ENCODE assay signal across 8 mouse cellular contexts in genomic region chr11:97041022-97041899, GRCm38 (mm10). TPM values are rescaled to one million over a fixed set of nuclear protein-coding genes. Genes with fewer than 3 reads are reported as not detected.
A peak's percentile ranks its signal among the peaks of the same experiment; 100 is the strongest.
DNase-seq lines count a peak whose midpoint lies in the region; ATAC-seq and TF ChIP-seq lines count a peak whose summit lies in the region.

Gene Lrrc46 (minus strand): TSS chr11:97041407.
Gene Mrpl10 (plus strand): TSS chr11:97041560.

- no peaks in the 10 kb centered on the region for H3K9me3 ChIP-seq in hindbrain, embryonic 11.5 days (ENCODE audit: control insufficient read depth, low read length)
- H3K9me3 ChIP-seq in lung, postnatal 0 days (ENCODE audit: low read length), result no peaks in the 10 kb centered on the region

- peak within 1 kb of the TSS; percentile 86 for H3K9ac ChIP-seq in hindbrain, embryonic 11.5 days (ENCODE audit: low read depth, low read length)
- peak within 1 kb of the TSS; percentile 64 for H3K9ac ChIP-seq in lung, postnatal 0 days (replicated peaks; ENCODE audit: low read depth)

- H3K4me1 ChIP-seq in hindbrain, embryonic 11.5 days (replicated peaks; ENCODE audit: control insufficient read depth, insufficient read depth, low read length), result no peaks in the 10 kb centered on the region; the same call in 1 of the 2 replicates
- H3K4me1 ChIP-seq in lung, postnatal 0 days (ENCODE audit: insufficient read depth, low read depth, low read length), result no peaks in the 10 kb centered on the region

- 0 out of 2 replicates have a peak, but pooled peaks have one; percentile 9 for TF ChIP-seq CTCF in lung, postnatal 0 days (IDR thresholded peaks at IDR 0.05)

- 0 out of 2 replicates have a peak, but pooled peaks have one; percentile 14 for TF ChIP-seq EP300 in lung, postnatal 0 days (IDR thresholded peaks at IDR 0.05)

- peak; percentile 97 for DNase-seq in NIH3T3 (ENCODE audit: low read depth)
- DNase-seq in cerebellum, adult 9-11 months, result peak; percentile 89
- peak; percentile 66 to 88 for DNase-seq in frontal cortex, adult 2 months (ENCODE audit: extremely low spot score in 1 of 2, low spot score in 1 of 2)
- DNase-seq in hindbrain, embryonic 11.5 days (ENCODE audit: low spot score), result peak; percentile 99
- peak; percentile 84 for DNase-seq in layer of hippocampus, adult 9-11 months
- DNase-seq in lung, postnatal 0 days (ENCODE audit: low spot score), result peak; percentile 96
- DNase-seq in ovary, postnatal 10 days (ENCODE audit: low spot score), result peak; percentile 62
- DNase-seq in thymus, postnatal 0 days (ENCODE audit: low spot score), result peak; percentile 96

- no peaks in the 10 kb centered on the region for H3K27me3 ChIP-seq in hindbrain, embryonic 11.5 days (ENCODE audit: control insufficient read depth, insufficient read depth, low read length)
- no peaks in the 10 kb centered on the region for H3K27me3 ChIP-seq in lung, postnatal 0 days (replicated peaks; ENCODE audit: insufficient read depth, low read length)

- WGBS in hindbrain, embryonic 11.5 days, result 1% methylated on average over 48 of the region's 48 CpGs
- WGBS in lung, postnatal 0 days, result 3% methylated on average over 48 of the region's 48 CpGs

- ATAC-seq in hindbrain, embryonic 11.5 days (ENCODE audit: low FRiP score), result peak; percentile 91
- ATAC-seq in lung, postnatal 0 days, result peak; percentile 94

- H3K4me3 ChIP-seq in hindbrain, embryonic 11.5 days (ENCODE audit: low read depth, low read length), result peak within 1 kb of the TSS; percentile 83
- H3K4me3 ChIP-seq in lung, postnatal 0 days (ENCODE audit: low read depth, low read length), result peak within 1 kb of the TSS; percentile 66

- H3K36me3 ChIP-seq in hindbrain, embryonic 11.5 days (ENCODE audit: control insufficient read depth, insufficient read depth, low read length), result no peaks in the 10 kb centered on the region
- H3K36me3 ChIP-seq in lung, postnatal 0 days (ENCODE audit: insufficient read depth, low read length), result no peaks in the 10 kb centered on the region

- peak within 1 kb of the TSS; percentile 70 for H3K27ac ChIP-seq in hindbrain, embryonic 11.5 days (ENCODE audit: low read depth, low read length)
- peak within 1 kb of the TSS; percentile 66; the same call in 1 of the 2 replicates for H3K27ac ChIP-seq in lung, postnatal 0 days (ENCODE audit: low read length)

- peak within 1 kb of the TSS; percentile 63 for H3K4me2 ChIP-seq in hindbrain, embryonic 11.5 days (replicated peaks; ENCODE audit: low read depth, low read length)
- peak within 1 kb of the TSS; percentile 66 for H3K4me2 ChIP-seq in lung, postnatal 0 days (replicated peaks; ENCODE audit: low read depth, low read length)

RNA-seq across cellular contexts. Expression of gene Lrrc46, which starts in this region (rescaled TPM):
- 0.82 TPM in 2 replicates for polyA plus RNA-seq in frontal cortex, adult 2 months (2012; rRNA removed)
- polyA plus RNA-seq in hindbrain, embryonic 11.5 days (2014; fragmentation: Nextera tagmentation; extraction: Ambion mirVana), result 5.3 and 7.0 TPM in 2 replicates
- polyA plus RNA-seq in lung, postnatal 0 days (2015; fragmentation: Nextera tagmentation; extraction: Ambion mirVana), result 7.5 and 9.8 TPM in 2 replicates
- 0.83 and 0.86 TPM in 2 replicates for polyA plus RNA-seq in thymus, postnatal 0 days (2015; fragmentation: Nextera tagmentation; extraction: Ambion mirVana)

RNA-seq across cellular contexts. Expression of gene Mrpl10, which starts in this region (rescaled TPM):
- polyA plus RNA-seq in frontal cortex, adult 2 months (2012; rRNA removed), result 60.2 and 66.3 TPM in 2 replicates
- 79.4 and 80.3 TPM in 2 replicates for polyA plus RNA-seq in hindbrain, embryonic 11.5 days (2014; fragmentation: Nextera tagmentation; extraction: Ambion mirVana)
- polyA plus RNA-seq in lung, postnatal 0 days (2015; fragmentation: Nextera tagmentation; extraction: Ambion mirVana), result 50.8 and 53.5 TPM in 2 replicates
- polyA plus RNA-seq in thymus, postnatal 0 days (2015; fragmentation: Nextera tagmentation; extraction: Ambion mirVana), result 72.4 and 72.8 TPM in 2 replicates

Comparison
In these comparisons a context has a peak if more than half of its experiments do, and no peak if none do; other contexts are left out.
1. Peak in every context shown above with its lines: DNase-seq, ATAC-seq, H3K4me3 ChIP-seq and H3K27ac ChIP-seq.